Mouse (Mus musculus): Measurements from ENCODE around the gene Plin4. TPM values are rescaled to one million over a fixed set of nuclear protein-coding genes. Genes with fewer than 3 reads are reported as not detected.

The Plin4 gene
- not detected for total RNA-seq (2023)

GRCm38 (mm10) chr17:56109219-56110051 is at the start of gene Plin4:
Gene Plin4, minus strand, starts transcription at chr17:56109803.

GRCm38 (mm10) chr17:56139858-56140595 is 30.4 kb upstream of the Plin4 start, which contains the start of gene Sema6b:
Gene Sema6b, minus strand, starts transcription at chr17:56140343.

GRCm38 (mm10) chr17:56121826-56122225 is 12.2 kb upstream of the Plin4 start, which contains the start of gene Lrg1:
Gene Lrg1, minus strand, starts transcription at chr17:56122001.

GRCm38 (mm10) chr17:56117251-56117710 is 7.7 kb upstream of the Plin4 start, which contains the start of gene Plin5:
Gene Plin5, minus strand, starts transcription at chr17:56117596.

GRCm38 (mm10) chr17:56078880-56079795 is 30.5 kb downstream of the Plin4 start, which contains the start of gene Hdgfl2:
Gene Hdgfl2, plus strand, starts transcription at chr17:56079634.

GRCm38 (mm10) chr17:56074827-56075208 is 34.8 kb downstream of the Plin4 start, which contains the start of gene Ubxn6:
Gene Ubxn6, minus strand, starts transcription at chr17:56075028.

Other genes with a start within 250 kb of the Plin4 start
- gene Zfp119a, start 230.9 kb downstream of the Plin4 start, total RNA-seq (2023), result 17.6 TPM
- 29.9 TPM for gene Zfp959, start 217.7 kb downstream of the Plin4 start, total RNA-seq (2023)
- 5.0 TPM for gene Zfp119b, start 160.3 kb downstream of the Plin4 start, total RNA-seq (2023)
- gene Ebi3, start 157.2 kb downstream of the Plin4 start, total RNA-seq (2023), result 2.3 TPM
- gene Yju2, start 150.7 kb downstream of the Plin4 start, total RNA-seq (2023), result 51.7 TPM
- gene Shd, start 139.3 kb downstream of the Plin4 start, total RNA-seq (2023), result 2.5 TPM
- gene Fsd1, start 123.3 kb downstream of the Plin4 start, total RNA-seq (2023), result not detected
- 0.88 TPM for gene Stap2, start 104.2 kb downstream of the Plin4 start, total RNA-seq (2023)
- 56.3 TPM for gene Mpnd, start 104.1 kb downstream of the Plin4 start, total RNA-seq (2023)
- 106 TPM for gene Sh3gl1, start 73.2 kb downstream of the Plin4 start, total RNA-seq (2023)
- 1.3 TPM for gene Chaf1a, start 69.4 kb downstream of the Plin4 start, total RNA-seq (2023)
- 73.3 TPM for gene Ubxn6, start 34.8 kb downstream of the Plin4 start, total RNA-seq (2023)
- gene Hdgfl2, start 30.2 kb downstream of the Plin4 start, total RNA-seq (2023), result 96.3 TPM
- gene Plin5, start 7.8 kb upstream of the Plin4 start, total RNA-seq (2023), result not detected
- gene Lrg1, start 12.2 kb upstream of the Plin4 start, total RNA-seq (2023), result not detected
- gene Sema6b, start 30.5 kb upstream of the Plin4 start, total RNA-seq (2023), result 0.15 TPM
- gene Tnfaip8l1, start 52.7 kb upstream of the Plin4 start, total RNA-seq (2023), result 10.3 TPM
- 41.8 TPM for gene Mydgf, start 74.1 kb upstream of the Plin4 start, total RNA-seq (2023)
- 44.0 TPM for gene Dpp9, start 109.1 kb upstream of the Plin4 start, total RNA-seq (2023)
- 20.8 TPM for gene Fem1a, start 147.0 kb upstream of the Plin4 start, total RNA-seq (2023)
- 8.2 TPM for gene Ticam1, start 167.0 kb upstream of the Plin4 start, total RNA-seq (2023)
- gene Plin3, start 183.1 kb upstream of the Plin4 start, total RNA-seq (2023), result 12.2 TPM
- gene Arrdc5, start 190.5 kb upstream of the Plin4 start, total RNA-seq (2023), result not detected
- 5.3 TPM for gene Uhrf1, start 193.5 kb upstream of the Plin4 start, total RNA-seq (2023)
- 69.8 TPM for gene Kdm4b, start 216.3 kb upstream of the Plin4 start, total RNA-seq (2023)

Measured in CD4-positive naive resting alpha-beta T cell, adult 76 days (primary cell).